ENCODE assay signal across 9 mouse cellular contexts in genomic region chr7:74323683-74324082, GRCm38 (mm10).
DNase-seq lines count a peak whose midpoint lies in the region; ATAC-seq lines count a peak whose summit lies in the region.
"Had no signal": no experiment of that assay in that cellular context is flagged by ENCODE, and none has a peak within 500 bp of the region (broad histone marks: within the 10 kb centered on the region; RNA-seq: fewer than 3 reads in every experiment).

No protein-coding gene starts in this region.

- peaks cover 8% of the 10 kb centered on the region for H3K4me1 ChIP-seq in heart, embryonic 10.5 days
- peaks cover 28% of the 10 kb centered on the region for H3K4me1 ChIP-seq in midbrain, embryonic 16.5 days (ENCODE audit: control insufficient read depth, insufficient read depth, low read length)

- no peak overlapping the region for H3K9ac ChIP-seq in midbrain, embryonic 16.5 days (ENCODE audit: low read depth, low read length)

- H3K4me2 ChIP-seq in midbrain, embryonic 16.5 days (ENCODE audit: low read length): no peak overlapping the region

- no peaks in the 10 kb centered on the region for H3K27me3 ChIP-seq in heart, embryonic 10.5 days (ENCODE audit: insufficient read depth, poor library complexity, severe bottlenecking)
- no peaks in the 10 kb centered on the region for H3K27me3 ChIP-seq in midbrain, embryonic 16.5 days (ENCODE audit: control insufficient read depth, insufficient read depth, low read depth, low read length)

- no peak overlapping the region for H3K27ac ChIP-seq in heart, embryonic 10.5 days
- H3K27ac ChIP-seq in midbrain, embryonic 16.5 days (ENCODE audit: low read length): peak overlapping the region; percentile 40
- H3K27ac ChIP-seq: left cerebral cortex, adult 2 months had no signal

- WGBS in heart, embryonic 10.5 days: 68% methylated on average over 5 of the region's 5 CpGs
- 69% methylated on average over 5 of the region's 5 CpGs for WGBS in midbrain, embryonic 16.5 days

- no peak overlapping the region for H3K4me3 ChIP-seq in heart, embryonic 10.5 days
- H3K4me3 ChIP-seq in midbrain, embryonic 16.5 days (ENCODE audit: low read depth, low read length): no peak overlapping the region
- H3K4me3 ChIP-seq: left cerebral cortex, adult 2 months had no signal

- peak; percentile 40; the same call in 1 of the 2 replicates for ATAC-seq in midbrain, embryonic 16.5 days

- H3K36me3 ChIP-seq in heart, embryonic 10.5 days: peaks cover 20% of the 10 kb centered on the region; the same call in 1 of the 2 replicates
- 0 out of 2 replicates have a peak, but pooled peaks cover 2% of the 10 kb centered on the region for H3K36me3 ChIP-seq in midbrain, embryonic 16.5 days (ENCODE audit: control insufficient read depth, insufficient read depth, low read length)

- intact Hi-C loops in heart, postnatal 10 days (cut with DNase I): no loop called here

- DNase-seq in heart, adult 18-20 months: peak; percentile 34 to 60
- no peak for DNase-seq in heart, embryonic 10.5 days (ENCODE audit: low spot score)
- DNase-seq in heart, postnatal 10 days: peak; percentile 29 to 34
- peak; percentile 63 to 81 for DNase-seq in kidney, postnatal 25 days
- DNase-seq in ovary, postnatal 14 days (ENCODE audit: low spot score): no peak
- DNase-seq in spleen, postnatal 14 days (ENCODE audit: low spot score in 2 of 2): no peak
- DNase-seq in right cerebral cortex, adult 18-20 months: no peak

- no peaks in the 10 kb centered on the region for H3K9me3 ChIP-seq in heart, embryonic 10.5 days
- no peaks in the 10 kb centered on the region for H3K9me3 ChIP-seq in midbrain, embryonic 16.5 days (replicated peaks; ENCODE audit: control insufficient read depth, low read length, poor library complexity, severe bottlenecking)

Comparison
In these comparisons a context has a peak if more than half of its experiments do, and no peak if none do; other contexts are left out.
1. DNase-seq: peak in heart, adult 18-20 months (2 of 2), heart, postnatal 10 days (2 of 2) and kidney, postnatal 25 days (2 of 2); none in heart, embryonic 10.5 days (single experiment), ovary, postnatal 14 days (single experiment), spleen, postnatal 14 days (0 of 2) and right cerebral cortex, adult 18-20 months (single experiment).